Mouse (Mus musculus) heart, embryonic 16.5 days (tissue): Measurements from ENCODE around the gene Os9. TPM values are rescaled to one million over a fixed set of nuclear protein-coding genes. Genes with fewer than 3 reads are reported as not detected.
"Not testable (repeated sequence)": the region's sequence is repeated elsewhere in the genome, so short reads cannot be mapped to it uniquely, and the experiment has no call there.

Experiments
- ATAC-seq: fragments of 200-750 bp; cut with Nextera tagmentation; replicated peaks from 2 replicates; pipeline ENCODE4 v1.8.0; 2017; ENCODE audit warnings: moderate number of reproducible peaks; ENCODE audit not compliant: insufficient read depth, low FRiP score; ENCODE audit errors: extremely low read depth
- H3K27ac ChIP-seq: fragments of 300-500 bp; sonication (generic); 2 replicates; pipeline ENCODE4 v1.5.1; 2014; ENCODE audit warnings: mild to moderate bottlenecking, low read length, control low read depth, moderate library complexity
- H3K27me3 ChIP-seq: fragments of 300-500 bp; sonication (generic); 2 replicates; pipeline ENCODE4 v1.6.1; 2014; ENCODE audit warnings: low read length, mixed read lengths; ENCODE audit not compliant: control insufficient read depth, insufficient read depth
- H3K36me3 ChIP-seq: fragments of 300-500 bp; sonication (generic); 2 replicates; pipeline ENCODE4 v1.6.1; 2014; ENCODE audit not compliant: control insufficient read depth, insufficient read depth
- H3K4me1 ChIP-seq: fragments of 300-500 bp; sonication (generic); 2 replicates; pipeline ENCODE4 v1.6.1; 2014; ENCODE audit warnings: low read length, mixed read lengths; ENCODE audit not compliant: control insufficient read depth, insufficient read depth
- H3K4me2 ChIP-seq: fragments of 300-500 bp; sonication (generic); 2 replicates; pipeline ENCODE4 v1.6.1; 2014; ENCODE audit warnings: low read depth, mild to moderate bottlenecking, control low read depth, low read length
- H3K4me3 ChIP-seq: fragments of 300-500 bp; sonication (generic); 2 replicates; pipeline ENCODE4 v1.5.1; 2014; ENCODE audit warnings: mild to moderate bottlenecking, control low read depth, low read length
- H3K9ac ChIP-seq: fragments of 300-500 bp; sonication (generic); 2 replicates; pipeline ENCODE4 v1.6.1; 2014; ENCODE audit warnings: low read length, control low read depth
- H3K9me3 ChIP-seq: fragments of 300-500 bp; sonication (generic); replicated peaks from 2 replicates; pipeline ENCODE4 v1.6.1; 2016; ENCODE audit warnings: low read length; ENCODE audit not compliant: control insufficient read depth
- WGBS: fragments of 180-500 bp; shearing (Covaris S2); extraction: QIAGEN DNeasy Blood & Tissue Kit; methylation state at CpG from one replicate; pipeline ENCODE4 v1.1.7; 2014; 5-methylcytosine and 5-hydroxymethylcytosine counted together
- polyA plus RNA-seq: library from polyadenylated mRNA; unstranded; fragments of >200 nt; fragmentation: Nextera tagmentation; extraction: Ambion mirVana; gene quantifications from 2 replicates; pipeline ENCODE4 v1.2.1, GENCODE M21; 2015

Gene Os9
- polyA plus RNA-seq, 1 experiment from 2014 or later, result 57.5 TPM

DNA sequence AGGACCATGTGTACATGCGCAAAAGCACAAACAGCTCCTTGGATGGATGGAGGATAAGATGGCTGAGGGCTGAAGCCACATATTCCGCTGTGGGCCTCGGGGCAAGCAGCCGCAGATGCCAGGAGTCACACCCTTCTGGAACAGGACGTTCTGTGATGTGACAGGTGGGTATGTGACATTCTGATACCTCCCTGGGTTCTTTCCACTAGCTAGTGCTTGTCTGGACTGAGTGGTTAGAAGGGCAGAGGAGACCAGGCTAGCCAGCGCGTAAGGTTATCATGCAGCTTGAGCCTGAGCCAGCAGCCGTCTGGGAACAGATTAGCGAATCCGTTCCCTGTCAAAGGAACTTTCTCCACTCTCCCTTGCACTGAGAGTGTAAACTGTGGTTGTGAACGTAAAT, 20.0 kb upstream of the Os9 start:
- H3K9ac ChIP-seq, result no peak overlapping the region
- 65% methylated on average over 11 of the region's 11 CpGs for WGBS
- no peaks in the 10 kb centered on the region for H3K27me3 ChIP-seq
- H3K4me1 ChIP-seq, result no peaks in the 10 kb centered on the region
- H3K36me3 ChIP-seq, result no peaks in the 10 kb centered on the region
- no peak overlapping the region for H3K27ac ChIP-seq
- no peak overlapping the region for H3K4me2 ChIP-seq
- ATAC-seq, result no peak
- no peaks in the 10 kb centered on the region; the same call in 1 of the 2 replicates for H3K9me3 ChIP-seq
- no peak overlapping the region for H3K4me3 ChIP-seq

GRCm38 (mm10) chr10:127138328-127139141, 17.6 kb upstream of the Os9 start:
- Histone ChIP-seq H3K9me3 (no peaks in the 10 kb centered on the region; the same call in 1 of the 2 replicates), H3K27ac (no peak overlapping the region), H3K4me1 (no peaks in the 10 kb centered on the region), H3K36me3 (no peaks in the 10 kb centered on the region), H3K4me2 (no peak overlapping the region), H3K27me3 (no peaks in the 10 kb centered on the region), H3K4me3 (no peak overlapping the region), H3K9ac (no peak overlapping the region)
- WGBS, result 84% methylated on average over 18 of the region's 18 CpGs
- ATAC-seq, result no peak

DNA sequence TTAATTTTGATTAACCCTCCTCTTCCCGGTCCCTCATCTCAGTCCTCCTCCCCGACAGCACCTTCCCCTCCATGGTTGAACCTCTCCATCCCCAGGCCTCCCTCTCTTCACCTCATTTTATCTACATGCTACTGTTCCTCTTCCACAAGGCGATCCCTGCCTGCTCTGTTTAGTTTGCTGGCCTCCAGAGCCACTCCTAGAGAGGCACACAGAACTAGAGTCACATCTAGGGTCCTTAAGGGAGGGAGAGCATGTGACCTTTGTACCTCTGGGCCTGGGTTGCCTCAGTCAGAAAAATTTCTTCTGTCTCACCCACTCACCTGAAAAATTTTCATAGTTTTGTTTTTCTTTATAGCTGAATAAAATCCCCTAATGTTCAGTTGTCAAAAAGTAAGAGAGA, 17.0 kb upstream of the Os9 start:
- Histone ChIP-seq H3K4me3 (no peak overlapping the region), H3K36me3 (no peaks in the 10 kb centered on the region), H3K4me1 (no peaks in the 10 kb centered on the region), H3K9me3 (no peaks in the 10 kb centered on the region; the same call in 1 of the 2 replicates), H3K27ac (no peak overlapping the region), H3K27me3 (no peaks in the 10 kb centered on the region), H3K4me2 (no peak overlapping the region), H3K9ac (no peak overlapping the region)
- WGBS, result 70% methylated on average over 3 of the region's 3 CpGs
- no peak for ATAC-seq

DNA sequence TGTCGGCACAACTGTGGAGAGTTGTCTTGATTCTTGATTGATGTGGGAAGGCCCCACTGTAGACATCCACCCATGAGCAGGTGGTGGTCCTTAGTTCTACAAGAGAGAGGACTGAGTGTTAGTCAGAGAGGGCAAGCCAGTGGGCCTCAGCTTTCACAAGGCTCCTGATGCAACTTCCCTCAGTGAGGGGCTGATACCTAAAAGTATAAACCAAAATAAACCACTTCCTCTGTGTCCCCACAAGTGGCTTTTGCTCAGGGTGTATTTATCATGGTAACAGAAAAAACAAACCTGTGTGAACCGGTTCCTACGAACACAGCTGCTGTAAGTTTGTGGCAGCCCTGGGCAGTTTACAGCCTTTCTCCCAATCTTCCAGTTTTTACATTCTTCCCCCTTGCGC, 15.6 kb upstream of the Os9 start:
- no peak overlapping the region for H3K4me3 ChIP-seq
- no peak overlapping the region for H3K9ac ChIP-seq
- no peak for ATAC-seq
- H3K4me1 ChIP-seq, result no peaks in the 10 kb centered on the region
- H3K27me3 ChIP-seq, result no peaks in the 10 kb centered on the region
- 77% methylated on average over 4 of the region's 4 CpGs for WGBS
- H3K9me3 ChIP-seq, result no peaks in the 10 kb centered on the region; the same call in 1 of the 2 replicates
- no peaks in the 10 kb centered on the region for H3K36me3 ChIP-seq
- no peak overlapping the region for H3K4me2 ChIP-seq
- H3K27ac ChIP-seq, result peak overlapping the region; percentile 17

GRCm38 (mm10) chr10:127135118-127135836, 14.3 kb upstream of the Os9 start:
- ATAC-seq, result no peak

GRCm38 (mm10) chr10:127134394-127135035, 13.6 kb upstream of the Os9 start:
- not testable (repeated sequence) for H3K36me3 ChIP-seq, H3K27me3 ChIP-seq, H3K27ac ChIP-seq, ATAC-seq, H3K9me3 ChIP-seq, H3K4me3 ChIP-seq, H3K4me1 ChIP-seq, H3K4me2 ChIP-seq, H3K9ac ChIP-seq
- 78% methylated on average over 3 of the region's 3 CpGs for WGBS

More at GRCm38 (mm10) chr10:127135118-127135836, 14.3 kb upstream of the Os9 start:
- Histone ChIP-seq H3K36me3 (no peaks in the 10 kb centered on the region), H3K4me3 (no peak overlapping the region), H3K9ac (no peak overlapping the region; the same call in 1 of the 2 replicates), H3K4me1 (no peaks in the 10 kb centered on the region), H3K27ac (peak overlapping the region; percentile 1; the same call in 1 of the 2 replicates), H3K27me3 (no peaks in the 10 kb centered on the region), H3K4me2 (no peak overlapping the region), H3K9me3 (no peaks in the 10 kb centered on the region; the same call in 1 of the 2 replicates)
- 42% methylated on average over 8 of the region's 8 CpGs for WGBS

DNA sequence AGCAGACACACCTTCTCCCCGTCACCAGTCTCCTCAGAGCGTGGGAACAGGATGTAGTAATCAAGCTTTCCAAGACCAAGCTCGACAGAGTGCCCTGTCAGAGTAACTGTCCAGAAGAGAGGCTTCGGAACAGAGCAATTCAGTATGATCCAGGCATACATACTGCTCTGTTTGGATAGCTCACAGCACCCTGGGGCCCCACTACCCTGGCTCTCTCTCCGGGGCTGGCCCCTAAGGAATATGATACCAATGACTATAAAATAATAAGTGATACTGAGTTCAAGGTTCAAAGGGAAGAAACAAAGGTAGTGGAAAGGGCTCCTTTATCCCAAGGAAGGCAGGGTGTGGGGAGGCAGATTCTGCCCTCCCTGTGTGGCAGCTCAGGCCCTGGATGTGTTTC, 11.5 kb upstream of the Os9 start:
- no peaks in the 10 kb centered on the region for H3K9me3 ChIP-seq
- no peak overlapping the region for H3K4me3 ChIP-seq
- 50% methylated on average over 5 of the region's 5 CpGs for WGBS
- ATAC-seq, result no peak
- no peak overlapping the region for H3K4me2 ChIP-seq
- H3K9ac ChIP-seq, result no peak overlapping the region
- no peak overlapping the region for H3K27ac ChIP-seq
- H3K27me3 ChIP-seq, result no peaks in the 10 kb centered on the region
- H3K36me3 ChIP-seq, result no peaks in the 10 kb centered on the region
- H3K4me1 ChIP-seq, result no peaks in the 10 kb centered on the region

GRCm38 (mm10) chr10:127129431-127129830, 8.5 kb upstream of the Os9 start:
- no peak overlapping the region for H3K9ac ChIP-seq
- no peak overlapping the region for H3K27ac ChIP-seq
- no peak for ATAC-seq
- H3K36me3 ChIP-seq, result no peaks in the 10 kb centered on the region
- H3K4me2 ChIP-seq, result no peak overlapping the region
- no peak overlapping the region for H3K4me3 ChIP-seq
- WGBS, result 68% methylated on average over 4 of the region's 4 CpGs
- no peaks in the 10 kb centered on the region for H3K27me3 ChIP-seq
- H3K9me3 ChIP-seq, result no peaks in the 10 kb centered on the region
- no peaks in the 10 kb centered on the region for H3K4me1 ChIP-seq
